Mouse (Mus musculus): ENCODE data around the gene Slc6a5. TPM values are rescaled to one million over a fixed set of nuclear protein-coding genes. Genes with fewer than 3 reads are reported as not detected.
A peak's percentile ranks its signal among the peaks of the same experiment; 100 is the strongest.

Gene Slc6a5
- polyA plus RNA-seq, 1 experiment from 2014 or later = 0.20 TPM

GRCm38 (mm10) chr7:49894786-49895185 lies 15.2 kb upstream of the Slc6a5 start:
- Histone ChIP-seq H3K9ac (no peak overlapping the region), H3K4me2 (no peak overlapping the region), H3K27me3 (no peaks in the 10 kb centered on the region; the same call in 1 of the 2 replicates), H3K4me3 (no peak overlapping the region), H3K36me3 (no peaks in the 10 kb centered on the region), H3K27ac (no peak overlapping the region), H3K9me3 (no peaks in the 10 kb centered on the region), H3K4me1 (no peaks in the 10 kb centered on the region)
- WGBS = 68% methylated on average over 2 of the region's 2 CpGs
- ATAC-seq (ENCODE audit: insufficient number of reproducible peaks, insufficient read depth, low FRiP score, low TSS enrichment, low read depth) = no peak

- H3K4me1 ChIP-seq = no peaks in the 10 kb centered on the region
- H3K36me3 ChIP-seq = no peaks in the 10 kb centered on the region
- no peak for ATAC-seq (ENCODE audit: insufficient number of reproducible peaks, insufficient read depth, low FRiP score, low TSS enrichment, low read depth)
- H3K4me2 ChIP-seq = no peak overlapping the region
- no peak overlapping the region for H3K4me3 ChIP-seq
- WGBS = 80% methylated on average over 6 of the region's 6 CpGs
- H3K9me3 ChIP-seq = no peaks in the 10 kb centered on the region
- no peaks in the 10 kb centered on the region; the same call in 1 of the 2 replicates for H3K27me3 ChIP-seq
- no peak overlapping the region for H3K9ac ChIP-seq
- no peak overlapping the region for H3K27ac ChIP-seq
Measured at GRCm38 (mm10) chr7:49895296-49895695, 14.7 kb upstream of the Slc6a5 start.

- ATAC-seq (ENCODE audit: insufficient number of reproducible peaks, insufficient read depth, low FRiP score, low TSS enrichment, low read depth) = no peak
- Histone ChIP-seq H3K4me1 (no peaks in the 10 kb centered on the region), H3K4me3 (no peak overlapping the region), H3K9me3 (no peaks in the 10 kb centered on the region), H3K4me2 (no peak overlapping the region), H3K9ac (no peak overlapping the region), H3K27ac (no peak overlapping the region), H3K27me3 (peaks cover 48% of the 10 kb centered on the region), H3K36me3 (no peaks in the 10 kb centered on the region)
- WGBS = 21% methylated on average over 9 of the region's 9 CpGs
Measured at GRCm38 (mm10) chr7:49902003-49902552, 7.9 kb upstream of the Slc6a5 start.

GRCm38 (mm10) chr7:49907191-49908171 lies 2.5 kb upstream of the Slc6a5 start:
- Histone ChIP-seq H3K36me3 (no peaks in the 10 kb centered on the region), H3K27ac (no peak overlapping the region), H3K4me1 (0 out of 2 replicates have a peak, but pooled peaks cover 5% of the 10 kb centered on the region), H3K4me3 (no peak overlapping the region), H3K4me2 (no peak overlapping the region), H3K9ac (no peak overlapping the region), H3K9me3 (no peaks in the 10 kb centered on the region), H3K27me3 (peaks cover 95% of the 10 kb centered on the region)
- WGBS = 2% methylated on average over 28 of the region's 28 CpGs
- no peak for ATAC-seq (ENCODE audit: insufficient number of reproducible peaks, insufficient read depth, low FRiP score, low TSS enrichment, low read depth)

GRCm38 (mm10) chr7:49908181-49908855 lies 1.6 kb upstream of the Slc6a5 start:
- ATAC-seq (ENCODE audit: insufficient number of reproducible peaks, insufficient read depth, low FRiP score, low TSS enrichment, low read depth) = no peak
- Histone ChIP-seq H3K4me2 (no peak overlapping the region), H3K4me3 (no peak overlapping the region), H3K9me3 (no peaks in the 10 kb centered on the region), H3K27me3 (peaks cover 100% of the 10 kb centered on the region), H3K36me3 (no peaks in the 10 kb centered on the region), H3K27ac (no peak overlapping the region), H3K4me1 (0 out of 2 replicates have a peak, but pooled peaks cover 5% of the 10 kb centered on the region), H3K9ac (no peak overlapping the region)
- WGBS = 2% methylated on average over 24 of the region's 24 CpGs

- Histone ChIP-seq H3K9me3 (no peaks in the 10 kb centered on the region), H3K4me1 (0 out of 2 replicates have a peak, but pooled peaks cover 5% of the 10 kb centered on the region), H3K36me3 (no peaks in the 10 kb centered on the region), H3K9ac (no peak overlapping the region), H3K27me3 (peaks cover 100% of the 10 kb centered on the region), H3K4me3 (no peak overlapping the region), H3K4me2 (no peak overlapping the region), H3K27ac (no peak overlapping the region)
- under 1% methylated on average over 26 of the region's 26 CpGs for WGBS
- ATAC-seq (ENCODE audit: insufficient number of reproducible peaks, insufficient read depth, low FRiP score, low TSS enrichment, low read depth) = no peak
Measured at GRCm38 (mm10) chr7:49908990-49909411, 945 bp upstream of the Slc6a5 start.

- H3K27me3 ChIP-seq = peaks cover 100% of the 10 kb centered on the region
- ATAC-seq (ENCODE audit: insufficient number of reproducible peaks, insufficient read depth, low FRiP score, low TSS enrichment, low read depth) = no peak
- no peak overlapping the region for H3K4me2 ChIP-seq
- 0 out of 2 replicates have a peak, but pooled peaks cover 5% of the 10 kb centered on the region for H3K4me1 ChIP-seq
- H3K9ac ChIP-seq = no peak overlapping the region
- H3K36me3 ChIP-seq = no peaks in the 10 kb centered on the region
- H3K27ac ChIP-seq = no peak overlapping the region
- WGBS = under 1% methylated on average over 16 of the region's 16 CpGs
- no peaks in the 10 kb centered on the region for H3K9me3 ChIP-seq
- no peak overlapping the region for H3K4me3 ChIP-seq
Measured at GRCm38 (mm10) chr7:49910361-49910760, 415 bp downstream of the Slc6a5 start.

GRCm38 (mm10) chr7:49911147-49911946 lies 1.4 kb downstream of the Slc6a5 start:
- no peak for ATAC-seq (ENCODE audit: insufficient number of reproducible peaks, insufficient read depth, low FRiP score, low TSS enrichment, low read depth)
- Histone ChIP-seq H3K27ac (no peak overlapping the region), H3K4me1 (0 out of 2 replicates have a peak, but pooled peaks cover 5% of the 10 kb centered on the region), H3K9me3 (no peaks in the 10 kb centered on the region), H3K9ac (no peak overlapping the region), H3K4me2 (no peak overlapping the region), H3K27me3 (peaks cover 100% of the 10 kb centered on the region), H3K36me3 (no peaks in the 10 kb centered on the region), H3K4me3 (no peak overlapping the region)
- 2% methylated on average over 23 of the region's 23 CpGs for WGBS

- Histone ChIP-seq H3K9me3 (no peaks in the 10 kb centered on the region), H3K27ac (no peak overlapping the region), H3K4me2 (no peak overlapping the region), H3K9ac (no peak overlapping the region), H3K27me3 (peaks cover 100% of the 10 kb centered on the region), H3K4me1 (0 out of 2 replicates have a peak, but pooled peaks cover 5% of the 10 kb centered on the region), H3K4me3 (0 out of 2 replicates have a peak overlapping the region, but pooled peaks have one; percentile 0), H3K36me3 (no peaks in the 10 kb centered on the region)
- WGBS = 1% methylated on average over 26 of the region's 26 CpGs
- ATAC-seq (ENCODE audit: insufficient number of reproducible peaks, insufficient read depth, low FRiP score, low TSS enrichment, low read depth) = no peak
Measured at GRCm38 (mm10) chr7:49911947-49912262, 2.0 kb downstream of the Slc6a5 start.

- Histone ChIP-seq H3K4me3 (no peak overlapping the region), H3K27ac (no peak overlapping the region), H3K9me3 (no peaks in the 10 kb centered on the region), H3K27me3 (peaks cover 100% of the 10 kb centered on the region), H3K9ac (no peak overlapping the region), H3K36me3 (no peaks in the 10 kb centered on the region), H3K4me1 (0 out of 2 replicates have a peak, but pooled peaks cover 5% of the 10 kb centered on the region), H3K4me2 (no peak overlapping the region)
- WGBS = 4% methylated on average over 4 of the region's 4 CpGs
- no peak for ATAC-seq (ENCODE audit: insufficient number of reproducible peaks, insufficient read depth, low FRiP score, low TSS enrichment, low read depth)
Measured at GRCm38 (mm10) chr7:49913164-49913563, 3.2 kb downstream of the Slc6a5 start.

Data from embryonic facial prominence, embryonic 13.5 days (tissue).